Mouse (Mus musculus) thymus, postnatal 25 days (tissue): Measurements from ENCODE around the gene Psme4.
"Not testable (repeated sequence)": the region's sequence is repeated elsewhere in the genome, so short reads cannot be mapped to it uniquely, and the experiment has no call there.

Source experiments
- DNase-seq: peaks from one replicate; pipeline ENCODE4 v3.0.0; 2022

The Psme4 gene

DNA sequence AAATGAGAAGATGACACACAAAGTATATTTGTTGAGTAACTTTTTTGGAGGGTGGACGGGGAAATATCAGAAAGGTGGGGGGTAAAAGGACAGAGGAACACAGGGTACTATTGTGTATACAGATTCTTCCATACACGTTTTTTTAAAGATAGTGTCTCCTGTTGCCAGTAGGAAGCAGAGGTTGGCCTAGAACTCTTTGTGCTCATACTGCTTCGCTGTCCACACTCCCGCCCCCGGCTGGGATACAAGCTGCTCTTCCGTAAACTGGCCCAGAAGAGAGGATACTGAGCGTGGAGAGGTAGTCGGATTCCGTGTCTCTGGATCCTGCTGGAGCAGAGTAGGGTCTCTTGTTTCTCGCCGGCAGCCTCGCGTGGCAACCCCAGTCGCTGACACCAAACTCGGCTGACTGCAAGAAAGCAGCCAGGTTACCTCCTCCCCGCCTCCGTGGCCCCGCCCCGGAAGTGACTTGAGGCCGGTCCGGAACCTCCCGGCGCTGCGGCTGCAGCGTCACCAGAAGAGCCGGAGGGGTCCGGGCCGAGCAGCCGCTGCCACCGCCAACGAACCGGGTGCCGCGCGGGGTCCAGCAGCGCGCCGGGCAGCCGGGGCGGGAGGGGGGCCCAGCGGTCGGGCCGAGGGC, at the start of gene Psme4:
Gene Psme4, plus strand, starts transcription at position 460 of the 637 bp plus-strand sequence.
- DNase-seq = peak; percentile 94

DNA sequence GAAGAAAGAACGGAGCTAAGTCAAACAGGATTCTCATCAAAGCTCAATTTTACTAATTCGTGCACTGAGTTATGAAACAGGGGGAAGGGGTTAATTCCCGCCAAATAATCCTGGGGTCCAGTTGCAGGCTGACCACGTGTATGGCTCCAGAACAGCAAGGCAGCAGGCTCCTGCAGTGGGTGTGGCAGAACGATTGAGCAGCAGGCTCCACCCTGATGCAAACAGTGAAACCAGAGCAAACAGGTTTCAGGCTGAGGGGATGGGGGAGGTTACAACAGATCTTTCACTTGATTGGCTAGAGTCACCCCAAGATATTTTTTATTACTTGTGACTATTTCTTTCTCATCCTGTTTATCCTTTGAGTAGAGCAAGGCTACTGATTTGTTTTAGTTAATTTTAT, 48.1 kb upstream of the Psme4 start:
- DNase-seq = no peak

DNA sequence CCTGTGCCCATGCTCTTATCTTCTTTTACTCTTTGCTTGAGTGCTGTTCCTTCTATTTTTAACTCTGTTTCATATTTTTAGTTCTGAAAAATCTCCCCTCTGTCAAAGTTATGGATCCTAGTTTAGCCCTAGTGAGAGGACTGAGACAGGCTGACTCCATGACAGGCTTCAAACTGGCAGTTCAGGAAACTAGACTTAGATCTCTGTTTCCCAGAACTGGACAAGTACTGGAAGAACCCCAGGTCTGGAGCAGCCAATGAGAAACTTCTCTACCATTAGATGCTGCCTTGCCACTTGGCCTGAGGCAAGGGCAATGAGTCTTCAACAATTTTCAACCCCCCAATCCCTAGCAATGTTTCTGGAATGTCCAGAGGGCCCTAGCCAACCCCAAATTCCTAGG, 40.8 kb upstream of the Psme4 start:
- no peak for DNase-seq

DNA sequence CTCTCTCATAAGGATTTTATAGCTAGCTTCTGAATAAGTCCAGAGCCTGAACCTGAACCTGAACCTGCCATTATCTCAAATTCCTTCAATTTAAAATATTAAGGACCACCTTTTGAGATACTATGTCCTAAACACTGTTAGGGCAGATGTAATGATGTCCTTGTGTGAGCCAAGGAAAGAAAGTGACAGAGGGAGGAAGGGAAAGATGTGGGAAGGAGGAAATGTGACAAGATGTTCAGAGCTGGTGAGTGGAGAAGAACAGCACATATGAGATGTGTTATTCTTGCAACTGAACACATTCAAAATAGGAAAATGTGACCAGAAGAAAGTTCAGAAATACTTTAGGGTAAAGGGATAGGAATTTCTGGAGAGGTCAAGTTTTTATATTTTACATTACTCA, 38.1 kb upstream of the Psme4 start:
- DNase-seq = no peak

- no peak for DNase-seq
Observed at GRCm38 (mm10) chr11:30743991-30744390, 27.5 kb upstream of the Psme4 start.

DNA sequence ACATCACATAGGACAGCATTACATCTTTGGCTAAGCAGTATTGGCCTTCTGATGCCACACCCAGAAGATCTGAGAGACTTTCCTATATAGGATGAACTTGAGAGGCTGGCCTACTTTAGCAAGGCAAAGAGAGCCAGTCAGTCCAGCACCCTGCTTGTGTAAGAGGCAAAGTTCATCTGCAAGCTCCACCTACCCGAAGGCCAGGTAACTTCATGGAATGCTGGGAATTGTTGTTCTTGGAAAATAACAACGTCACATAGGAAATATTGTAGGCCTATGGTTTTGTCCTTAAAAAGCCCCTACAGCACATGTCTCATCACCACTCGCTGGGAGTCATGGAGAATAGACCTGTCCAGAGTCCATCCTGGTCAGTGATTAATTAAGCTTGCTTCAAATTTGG, 22.6 kb upstream of the Psme4 start:
- no peak for DNase-seq

GRCm38 (mm10) chr11:30749587-30749986, 21.9 kb upstream of the Psme4 start:
- DNase-seq = no peak

DNA sequence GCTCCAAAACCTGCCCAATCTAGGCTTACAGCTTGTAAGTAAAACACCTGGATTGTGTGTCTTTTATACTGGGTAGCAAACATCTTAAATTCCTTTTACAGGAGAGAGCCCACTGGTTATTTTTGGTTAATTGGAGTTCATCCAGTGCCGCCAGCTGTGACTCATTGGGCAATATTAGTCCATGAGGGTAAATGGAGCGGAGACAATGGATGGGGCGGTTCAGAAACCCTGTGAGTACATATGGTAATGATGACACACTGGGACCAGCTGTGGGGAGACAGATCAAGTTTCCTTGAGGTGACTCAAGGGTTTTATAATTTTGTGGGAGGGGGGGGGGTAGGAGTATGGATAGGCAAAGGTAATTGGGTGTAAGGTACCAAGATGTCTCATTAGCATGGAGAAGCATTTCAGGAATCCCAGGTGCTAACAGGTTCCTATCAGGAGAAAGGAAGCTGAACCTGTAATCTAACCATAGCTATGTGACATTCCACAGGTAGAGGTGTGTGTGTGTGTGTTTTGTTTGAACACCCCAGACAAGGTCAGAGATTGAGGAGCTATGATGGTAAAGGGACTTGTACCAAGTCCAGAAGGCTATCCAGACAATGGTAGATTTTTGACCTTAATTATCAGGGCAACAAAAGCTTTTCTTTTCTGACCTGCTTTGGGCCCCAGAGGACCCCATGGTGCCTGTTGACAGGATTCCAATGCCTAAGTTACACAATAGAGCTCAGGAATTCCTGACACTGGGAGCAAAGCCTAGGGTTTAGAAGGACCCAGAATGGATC, 21.3 kb upstream of the Psme4 start:
- DNase-seq = no peak

GRCm38 (mm10) chr11:30752956-30753355, 18.6 kb upstream of the Psme4 start:
- no peak for DNase-seq

DNA sequence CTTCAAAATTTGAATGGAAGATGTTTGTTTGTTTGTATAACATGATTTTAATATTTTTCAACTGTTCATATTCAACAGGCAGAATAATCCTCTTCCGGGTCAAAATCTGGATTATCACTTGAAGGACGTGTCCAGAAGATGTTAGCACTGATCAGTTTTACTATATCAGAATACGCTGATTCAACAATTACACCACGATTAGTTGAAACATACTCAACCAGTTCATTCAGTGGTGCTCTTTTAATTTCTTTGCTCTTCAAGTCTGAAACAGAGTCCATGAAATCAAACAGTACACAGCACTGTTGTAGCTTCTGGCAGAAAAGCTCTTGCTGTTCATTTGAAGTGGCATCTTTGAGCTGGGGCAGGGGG, 17.1 kb upstream of the Psme4 start:
- not testable (repeated sequence) for DNase-seq

DNA sequence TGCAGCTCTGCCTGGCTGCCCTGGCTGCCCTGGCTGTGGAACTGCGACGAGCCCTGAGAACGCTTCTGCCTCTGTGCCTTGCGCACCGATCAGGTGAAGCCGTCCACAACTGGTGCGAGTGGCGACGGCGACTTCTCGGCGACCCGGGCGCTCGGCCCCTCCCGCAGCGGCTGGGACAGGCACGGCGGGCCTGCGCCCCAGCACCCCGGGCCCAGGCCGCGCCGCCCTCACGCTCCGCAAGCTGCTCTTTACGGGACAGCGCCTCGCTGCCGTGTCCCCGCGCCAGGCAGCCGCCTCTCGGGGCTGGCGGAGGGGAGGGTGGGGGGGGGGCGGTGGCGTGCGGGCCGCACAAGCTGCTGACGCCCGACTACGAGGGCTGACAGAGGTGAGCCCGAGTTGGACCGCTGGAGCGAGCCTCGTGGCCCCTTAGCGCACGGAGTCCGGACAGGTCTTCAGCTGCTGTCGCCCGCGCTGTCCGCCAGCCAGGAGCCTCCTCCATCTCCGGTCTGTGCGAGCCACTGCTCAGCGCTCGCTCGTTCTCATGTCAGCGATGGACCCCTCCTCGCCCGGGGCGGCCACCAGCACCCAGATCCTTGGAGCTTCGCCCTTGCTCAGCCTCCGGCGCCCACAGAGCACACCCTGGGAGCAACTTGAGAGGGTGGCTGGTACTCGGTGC, 16.5 kb upstream of the Psme4 start:
- DNase-seq = no peak

- no peak for DNase-seq
Observed at GRCm38 (mm10) chr11:30761381-30761780, 10.1 kb upstream of the Psme4 start.

GRCm38 (mm10) chr11:30761891-30762290, 9.6 kb upstream of the Psme4 start:
- DNase-seq = no peak

- DNase-seq = no peak
Observed at GRCm38 (mm10) chr11:30765076-30765475, 6.5 kb upstream of the Psme4 start.

DNA sequence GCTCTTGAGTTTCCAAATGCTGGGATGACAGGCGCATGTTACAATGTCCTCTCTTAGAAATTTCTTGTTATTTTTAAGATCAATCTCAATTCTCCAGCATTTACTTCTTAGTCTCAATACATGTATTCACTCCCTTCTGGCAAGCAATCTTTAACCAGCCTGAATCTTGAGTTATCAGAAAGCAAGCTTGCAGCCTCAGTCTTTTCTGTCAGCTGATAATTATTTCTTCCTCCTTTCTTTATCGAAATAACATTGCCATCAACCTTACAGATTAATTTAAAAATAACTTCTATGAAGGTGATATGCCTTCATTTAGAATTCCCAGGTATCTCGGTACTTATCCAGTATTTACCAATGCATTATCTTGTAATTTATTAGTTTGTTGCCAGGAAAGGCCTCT, 709 bp upstream of the Psme4 start:
- DNase-seq = no peak

GRCm38 (mm10) chr11:30771904-30772581, 517 bp downstream of the Psme4 start:
- peak; percentile 44 for DNase-seq

DNA sequence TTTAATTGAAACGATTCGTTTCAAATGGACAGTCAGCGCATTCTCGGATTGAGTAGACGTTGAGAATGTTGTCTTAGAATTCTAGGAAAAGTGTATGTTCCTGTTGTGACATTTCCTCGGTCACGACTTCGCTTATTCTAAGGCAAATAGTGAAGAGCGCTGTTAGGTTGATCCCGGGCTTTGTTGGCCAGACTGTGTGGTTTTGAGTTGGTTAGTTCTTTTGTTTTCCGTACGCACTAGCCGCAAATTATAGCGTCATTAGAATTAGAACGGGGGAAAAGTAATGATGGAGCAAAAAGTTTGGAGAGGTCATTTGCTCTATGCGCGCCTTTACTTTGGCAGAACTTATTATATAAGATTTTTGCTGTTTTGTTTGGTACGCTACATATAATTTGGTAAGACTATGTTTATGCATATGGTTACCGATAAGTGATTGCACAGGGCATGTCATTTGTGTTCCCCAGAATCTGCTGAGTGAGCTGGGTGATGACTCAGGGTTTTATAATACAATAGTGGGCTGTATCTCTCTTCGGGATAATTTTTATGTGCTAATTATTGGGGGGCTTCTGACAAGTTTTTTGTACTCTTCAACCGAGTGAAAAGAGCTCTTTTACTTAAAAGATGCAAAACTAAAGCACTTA, 1.4 kb downstream of the Psme4 start:
- no peak for DNase-seq

GRCm38 (mm10) chr11:30774638-30775037, 3.1 kb downstream of the Psme4 start:
- DNase-seq = no peak

- no peak for DNase-seq
Observed at GRCm38 (mm10) chr11:30777498-30777897, 6.0 kb downstream of the Psme4 start.

GRCm38 (mm10) chr11:30780893-30781292, 9.4 kb downstream of the Psme4 start:
- no peak for DNase-seq

DNA sequence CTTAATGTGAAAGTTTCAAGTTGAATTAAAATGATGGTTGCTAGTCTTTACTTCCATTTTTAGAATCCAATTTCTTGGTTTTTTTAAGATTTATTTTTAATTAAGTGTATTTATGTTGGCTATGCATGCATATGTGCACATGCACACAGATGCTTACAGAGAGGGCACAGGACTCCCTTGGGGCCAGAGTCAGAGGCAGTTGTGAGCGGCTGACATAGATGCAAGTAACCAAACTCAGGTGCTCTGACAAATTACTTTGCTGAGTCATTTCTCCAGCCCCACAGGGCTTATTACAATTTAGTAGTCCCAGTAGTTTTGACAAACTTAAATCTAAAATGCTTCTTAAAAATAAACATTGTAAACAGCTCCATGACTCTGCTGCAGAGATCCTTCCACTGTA, 10.1 kb downstream of the Psme4 start:
- no peak for DNase-seq

GRCm38 (mm10) chr11:30785497-30785896, 14.0 kb downstream of the Psme4 start:
- DNase-seq = no peak
